Mouse (Mus musculus) midbrain, embryonic 12.5 days (tissue): ENCODE measurements around the gene Rimbp2. TPM values are rescaled to one million over a fixed set of nuclear protein-coding genes. Genes with fewer than 3 reads are reported as not detected.
"Not testable (repeated sequence)": the region's sequence is repeated elsewhere in the genome, so short reads cannot be mapped to it uniquely, and the experiment has no call there.

ENCODE experiments used
- ATAC-seq: fragments of 200-750 bp; cut with Nextera tagmentation; 2 replicates; pipeline ENCODE4 v1.8.0; 2017; ENCODE audit warnings: low read depth, moderate TSS enrichment, moderate library complexity; ENCODE audit not compliant: low FRiP score
- H3K27ac ChIP-seq: fragments of 300-500 bp; sonication (generic); replicated peaks from 2 replicates; pipeline ENCODE4 v1.5.1; 2016; ENCODE audit warnings: mild to moderate bottlenecking
- H3K27me3 ChIP-seq: fragments of 300-500 bp; sonication (generic); 2 replicates; pipeline ENCODE4 v1.6.1; 2016; ENCODE audit warnings: mild to moderate bottlenecking
- H3K36me3 ChIP-seq: fragments of 300-500 bp; sonication (generic); 2 replicates; pipeline ENCODE4 v1.6.1; 2016
- H3K4me1 ChIP-seq: fragments of 300-500 bp; sonication (generic); 2 replicates; pipeline ENCODE4 v1.6.1; 2016
- H3K4me2 ChIP-seq: fragments of 300-500 bp; sonication (generic); replicated peaks from 2 replicates; pipeline ENCODE4 v1.6.1; 2016; ENCODE audit warnings: mild to moderate bottlenecking, moderate library complexity
- H3K4me3 ChIP-seq: fragments of 300-500 bp; sonication (generic); 2 replicates; pipeline ENCODE4 v1.5.1; 2016; ENCODE audit warnings: mild to moderate bottlenecking
- H3K9ac ChIP-seq: fragments of 300-500 bp; sonication (generic); replicated peaks from 2 replicates; pipeline ENCODE4 v1.6.1; 2016; ENCODE audit warnings: mild to moderate bottlenecking, moderate library complexity
- H3K9me3 ChIP-seq: fragments of 300-500 bp; sonication (generic); 2 replicates; pipeline ENCODE4 v1.6.1; 2016; ENCODE audit warnings: mild to moderate bottlenecking
- WGBS: fragments of 180-500 bp; shearing (Covaris S2); methylation state at CpG from one replicate; pipeline ENCODE4 v1.1.7; 2016; 5-methylcytosine and 5-hydroxymethylcytosine counted together
- polyA plus RNA-seq: library from polyadenylated mRNA; unstranded; fragments of >200 nt; fragmentation: Nextera tagmentation; extraction: Ambion mirVana; gene quantifications from 2 replicates; pipeline ENCODE4 v1.2.1, GENCODE M21; 2016

Rimbp2 gene
- polyA plus RNA-seq, 1 experiment from 2014 or later = 1.9 TPM

DNA sequence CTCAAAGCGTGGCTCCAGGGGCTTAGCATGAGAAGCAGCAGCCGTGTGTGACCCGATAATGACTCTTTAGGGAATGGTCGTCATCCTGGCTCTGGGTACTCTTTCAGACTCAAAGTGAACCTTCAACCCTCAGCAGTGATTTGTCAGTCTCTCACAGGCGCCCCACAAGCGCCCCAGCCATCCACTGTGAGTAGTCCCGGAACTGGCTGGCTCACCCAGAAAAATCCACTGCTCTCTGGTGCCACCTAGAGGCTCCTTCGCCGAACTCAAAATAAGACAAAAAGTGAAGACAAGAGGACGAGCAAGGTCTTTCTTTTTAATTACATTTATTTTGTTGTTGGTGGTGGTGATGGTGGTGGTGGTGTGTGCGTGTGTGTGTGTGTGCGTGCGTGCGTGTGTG is 18.0 kb upstream of the Rimbp2 start:
- Histone ChIP-seq H3K36me3 (no peaks in the 10 kb centered on the region), H3K9ac (no peak overlapping the region), H3K27me3 (peaks cover 2% of the 10 kb centered on the region; the same call in 1 of the 2 replicates), H3K4me2 (peak overlapping the region; percentile 38), H3K9me3 (no peaks in the 10 kb centered on the region), H3K4me1 (0 out of 2 replicates have a peak, but pooled peaks cover 10% of the 10 kb centered on the region), H3K27ac (no peak overlapping the region), H3K4me3 (no peak overlapping the region)
- peak; percentile 52; the same call in 1 of the 2 replicates for ATAC-seq
- 17% methylated on average over 14 of the region's 14 CpGs for WGBS

DNA sequence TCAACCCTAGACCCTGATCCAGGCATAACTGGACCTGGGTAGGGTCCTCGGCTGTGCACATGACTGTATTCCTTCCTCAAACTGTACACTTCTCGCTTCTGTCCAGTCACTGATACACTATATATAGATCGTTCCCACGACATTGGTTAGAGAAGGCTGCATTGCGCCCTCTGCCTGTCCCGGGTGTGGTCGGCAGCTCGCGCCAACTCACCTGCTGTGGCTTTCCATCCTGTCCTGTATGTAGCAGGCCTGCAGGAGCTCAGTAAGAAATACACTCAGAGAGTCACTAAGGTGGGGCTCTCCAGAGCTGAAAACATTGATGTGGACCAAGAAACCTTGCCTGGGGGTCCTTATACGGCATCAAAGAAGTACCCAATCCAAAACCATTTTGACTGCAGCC is 17.6 kb upstream of the Rimbp2 start:
- Histone ChIP-seq H3K27ac (no peak overlapping the region), H3K27me3 (peaks cover 2% of the 10 kb centered on the region; the same call in 1 of the 2 replicates), H3K4me3 (no peak overlapping the region), H3K9me3 (no peaks in the 10 kb centered on the region), H3K4me2 (peak overlapping the region; percentile 38), H3K9ac (no peak overlapping the region), H3K4me1 (0 out of 2 replicates have a peak, but pooled peaks cover 5% of the 10 kb centered on the region), H3K36me3 (no peaks in the 10 kb centered on the region)
- no peak for ATAC-seq
- 73% methylated on average over 10 of the region's 10 CpGs for WGBS

DNA sequence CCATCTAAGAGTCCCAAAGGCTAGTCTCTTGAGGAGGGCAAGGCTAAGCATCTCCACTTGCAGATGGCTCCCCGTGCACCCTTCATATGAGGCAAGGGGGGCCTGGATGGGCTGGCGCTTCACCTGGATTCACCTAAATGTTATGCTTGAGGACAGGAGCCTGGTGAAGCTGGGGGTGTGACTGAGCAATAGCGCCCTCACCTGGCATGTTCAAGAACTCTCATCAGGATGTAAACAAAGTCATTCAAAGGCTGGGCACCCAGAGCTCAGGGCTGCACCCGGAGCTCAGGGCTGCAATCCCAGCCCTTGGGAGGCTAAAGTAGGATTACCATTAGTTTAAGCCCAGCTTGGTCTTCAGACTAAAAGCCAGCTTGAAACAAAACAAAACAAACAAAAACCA is 11.1 kb upstream of the Rimbp2 start:
- no peak for ATAC-seq
- WGBS = 45% methylated on average over 4 of the region's 4 CpGs
- H3K4me2 ChIP-seq = no peak overlapping the region

DNA sequence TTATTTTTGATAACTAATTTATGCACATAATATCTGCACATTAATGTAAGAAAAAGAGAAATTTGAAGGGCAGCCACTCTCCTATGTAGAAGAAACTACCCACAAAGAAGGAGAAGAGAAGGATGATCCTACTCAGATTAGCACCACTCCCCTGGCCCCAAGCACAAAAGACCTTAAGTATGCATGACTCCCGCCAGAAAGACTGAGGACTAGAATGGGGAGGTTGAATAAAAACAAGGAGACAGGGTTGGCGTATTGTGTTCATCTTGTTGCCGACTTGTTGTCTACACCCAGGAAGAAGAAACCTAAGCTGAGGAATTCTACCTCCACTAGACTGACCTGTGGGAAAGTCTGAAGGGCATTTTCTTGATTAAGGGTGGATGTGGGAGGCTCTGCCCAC is 5.6 kb upstream of the Rimbp2 start:
- Histone ChIP-seq H3K9ac (no peak overlapping the region), H3K27ac (no peak overlapping the region), H3K9me3 (peaks cover 16% of the 10 kb centered on the region; the same call in 1 of the 2 replicates), H3K4me2 (no peak overlapping the region), H3K4me1 (no peaks in the 10 kb centered on the region), H3K4me3 (no peak overlapping the region), H3K36me3 (no peaks in the 10 kb centered on the region), H3K27me3 (no peaks in the 10 kb centered on the region)
- 78% methylated on average over 3 of the region's 3 CpGs for WGBS
- no peak for ATAC-seq

More for the DNA sequence above, 11.1 kb upstream of the Rimbp2 start:
- H3K36me3 ChIP-seq = no peaks in the 10 kb centered on the region
- no peaks in the 10 kb centered on the region for H3K27me3 ChIP-seq
- H3K4me3 ChIP-seq = no peak overlapping the region
- peaks cover 10% of the 10 kb centered on the region; the same call in 1 of the 2 replicates for H3K9me3 ChIP-seq
- H3K9ac ChIP-seq = no peak overlapping the region
- no peak overlapping the region for H3K27ac ChIP-seq
- H3K4me1 ChIP-seq = no peaks in the 10 kb centered on the region

DNA sequence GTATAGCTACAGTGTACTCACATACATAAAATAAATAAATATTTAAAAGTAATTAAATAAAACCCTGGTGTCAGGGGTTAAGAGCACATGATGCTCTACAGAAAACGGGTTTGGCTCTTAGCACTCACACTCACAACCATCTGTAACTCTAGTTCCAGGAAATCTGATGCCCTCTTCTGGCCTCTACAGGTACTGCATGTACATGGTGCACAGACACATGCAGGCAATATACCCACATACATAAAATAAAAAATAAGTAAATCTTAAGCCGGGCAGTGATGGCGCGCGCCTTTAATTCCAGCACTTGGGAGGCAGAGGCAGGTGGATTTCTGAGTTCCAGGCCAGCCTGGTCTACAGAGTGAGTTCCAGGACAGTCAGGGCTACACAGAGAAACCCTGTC is 1.1 kb upstream of the Rimbp2 start:
- not testable (repeated sequence) for H3K27ac ChIP-seq, ATAC-seq, H3K9ac ChIP-seq, H3K4me3 ChIP-seq, H3K36me3 ChIP-seq, H3K4me2 ChIP-seq, H3K9me3 ChIP-seq
- Histone ChIP-seq H3K4me1 (peaks cover 21% of the 10 kb centered on the region), H3K27me3 (peaks cover 20% of the 10 kb centered on the region)
- 90% methylated on average over 5 of the region's 5 CpGs for WGBS

DNA sequence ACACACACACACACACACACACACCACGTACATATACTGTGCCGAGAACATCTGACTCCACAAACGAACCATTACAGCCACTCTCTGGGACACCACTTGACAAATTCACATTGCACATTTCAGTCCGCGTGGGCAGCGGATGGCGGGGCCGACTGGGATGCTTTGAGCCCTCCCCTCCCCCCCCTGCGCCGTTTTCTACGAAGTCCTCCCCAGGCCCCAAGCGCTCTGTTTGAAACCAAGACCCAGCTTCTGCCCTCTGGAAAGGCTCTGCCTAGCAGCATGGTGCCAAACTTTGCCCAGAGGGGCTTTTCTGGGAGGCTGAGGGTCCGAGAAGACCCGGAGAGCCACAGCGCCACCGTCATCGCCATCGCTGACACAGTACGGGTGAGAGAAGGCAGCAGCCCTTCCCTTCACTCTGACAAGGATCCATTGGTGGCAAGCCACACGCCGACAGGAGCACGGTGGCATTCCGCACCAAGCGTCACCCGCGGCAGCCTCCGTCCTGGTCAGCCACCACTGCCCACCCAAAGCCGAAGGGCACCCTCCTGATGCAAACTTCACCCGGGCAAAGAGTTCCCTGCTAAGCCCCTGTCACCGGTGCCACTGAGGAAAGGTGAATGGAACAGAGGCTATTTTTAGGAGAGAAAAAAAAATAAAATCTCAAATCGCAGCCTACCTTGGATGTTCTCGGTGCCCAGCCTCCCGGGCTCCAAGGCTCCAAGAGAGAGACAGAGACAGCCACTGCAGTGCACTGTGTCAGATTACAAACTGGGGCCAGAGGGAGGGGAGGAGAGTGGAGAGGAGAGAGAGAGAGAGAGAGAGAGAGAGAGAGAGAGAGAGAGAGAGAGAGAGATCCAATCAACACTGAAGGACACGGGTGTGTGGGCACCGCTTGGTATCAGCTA is 743 bp downstream of the Rimbp2 start:
- WGBS = under 1% methylated on average over 33 of the region's 35 CpGs
- Histone ChIP-seq H3K27me3 (peaks cover 20% of the 10 kb centered on the region), H3K9me3 (peaks cover 6% of the 10 kb centered on the region; the same call in 1 of the 2 replicates), H3K27ac (peak overlapping the region; percentile 70), H3K4me3 (peak overlapping the region; percentile 56), H3K9ac (peak overlapping the region; percentile 65), H3K36me3 (no peaks in the 10 kb centered on the region), H3K4me2 (peak overlapping the region; percentile 89), H3K4me1 (peaks cover 21% of the 10 kb centered on the region)
- peak; percentile 71 for ATAC-seq

DNA sequence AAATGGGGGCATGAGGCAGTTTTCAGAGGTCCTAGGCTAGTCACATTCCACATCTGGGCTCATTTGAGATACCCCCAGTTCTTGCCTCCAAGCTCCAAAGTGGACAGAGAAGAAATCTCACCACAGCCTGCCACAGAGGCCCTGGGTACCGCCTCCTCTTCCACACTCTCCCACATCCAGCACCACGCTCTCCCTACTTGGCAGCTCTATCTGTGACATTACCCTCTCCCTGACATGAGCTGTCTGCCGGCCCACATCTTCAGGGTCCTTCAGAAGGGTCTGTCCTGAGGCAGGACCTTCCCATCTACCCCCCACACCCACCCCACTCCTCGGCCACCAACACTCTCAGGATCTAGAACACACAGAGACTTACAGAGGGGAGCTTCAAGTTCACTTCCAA is 1.8 kb downstream of the Rimbp2 start:
- Histone ChIP-seq H3K27ac (no peak overlapping the region), H3K4me2 (peak overlapping the region; percentile 89), H3K36me3 (no peaks in the 10 kb centered on the region), H3K9ac (peak overlapping the region; percentile 65; the same call in 1 of the 2 replicates), H3K27me3 (peaks cover 20% of the 10 kb centered on the region), H3K4me3 (peak overlapping the region; percentile 56), H3K4me1 (peaks cover 21% of the 10 kb centered on the region), H3K9me3 (peaks cover 6% of the 10 kb centered on the region; the same call in 1 of the 2 replicates)
- WGBS = 45% methylated on average over 4 of the region's 4 CpGs
- ATAC-seq = no peak

DNA sequence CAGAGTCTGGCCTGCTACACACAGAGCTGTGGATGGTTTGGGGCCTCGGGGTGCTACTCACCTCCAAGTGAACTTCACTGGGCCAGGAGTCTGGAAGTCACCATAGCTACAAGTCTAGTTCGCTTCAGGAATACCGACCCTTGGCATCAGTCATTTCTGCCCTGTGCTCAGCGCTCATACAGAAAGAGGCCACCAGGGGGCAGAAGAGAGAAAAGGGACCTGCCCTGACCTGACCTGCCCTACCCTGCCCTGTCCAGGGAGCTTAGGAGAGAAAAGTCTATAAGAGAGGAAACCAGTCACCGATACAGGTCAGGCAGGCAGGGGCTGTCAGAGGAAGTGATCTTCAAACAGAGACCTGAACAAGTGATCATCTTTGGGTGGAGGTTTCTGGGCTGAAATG is 6.2 kb downstream of the Rimbp2 start:
- H3K4me3 ChIP-seq = no peak overlapping the region
- WGBS = 81% methylated on average over 5 of the region's 5 CpGs
- 0 out of 2 replicates have a peak, but pooled peaks cover 7% of the 10 kb centered on the region for H3K9me3 ChIP-seq
- H3K4me1 ChIP-seq = peaks cover 7% of the 10 kb centered on the region; the same call in 1 of the 2 replicates
- H3K4me2 ChIP-seq = no peak overlapping the region
- no peak overlapping the region for H3K9ac ChIP-seq
- no peaks in the 10 kb centered on the region for H3K36me3 ChIP-seq
- no peak overlapping the region for H3K27ac ChIP-seq
- no peak for ATAC-seq
- peaks cover 17% of the 10 kb centered on the region for H3K27me3 ChIP-seq

DNA sequence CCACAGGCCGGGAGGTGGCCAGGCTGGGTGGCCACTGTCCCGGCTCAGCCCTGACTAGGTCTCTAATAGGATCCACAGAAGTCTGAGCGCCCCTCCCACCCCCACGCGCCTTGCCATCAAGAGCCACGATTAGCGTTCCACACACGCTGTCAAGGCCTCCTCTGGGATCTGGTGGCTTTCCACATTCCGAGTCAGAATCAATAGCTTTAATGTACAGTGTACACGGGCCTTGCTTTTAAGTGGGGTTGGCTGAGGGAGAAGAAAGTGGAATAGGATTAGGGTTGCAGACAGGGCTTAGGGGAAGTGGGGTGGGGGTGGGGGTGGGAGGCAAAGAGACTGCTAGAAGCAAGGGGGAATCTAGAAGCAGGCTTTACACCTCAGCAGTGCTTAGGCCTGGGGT is 12.8 kb downstream of the Rimbp2 start:
- no peak overlapping the region for H3K27ac ChIP-seq
- ATAC-seq = no peak

DNA sequence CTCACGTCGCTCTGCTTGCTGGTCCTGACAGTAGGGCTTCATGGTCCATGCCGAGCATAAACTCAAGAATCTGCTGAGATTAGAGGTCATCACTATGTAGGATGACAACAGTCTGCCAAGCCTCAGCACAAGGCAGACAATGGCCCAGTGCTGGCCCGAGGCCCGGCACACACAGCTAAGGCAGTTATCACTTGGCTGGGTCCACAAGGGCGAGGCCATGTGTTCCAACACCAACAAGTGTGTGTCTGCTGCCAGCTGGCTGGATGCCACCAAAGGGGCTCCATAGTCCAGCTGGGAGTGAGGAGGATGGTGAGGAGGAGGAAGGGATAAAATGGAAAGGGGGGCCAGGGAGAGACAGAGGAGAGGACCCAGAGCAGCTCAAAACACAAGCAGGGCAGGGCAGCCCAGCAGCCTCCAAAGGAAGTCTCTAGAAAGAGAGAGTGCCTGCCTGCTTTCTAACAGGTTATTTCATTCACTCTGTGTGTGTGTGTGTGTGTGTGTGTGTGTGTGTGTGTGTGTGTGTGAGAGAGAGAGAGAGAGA is 17.9 kb downstream of the Rimbp2 start:
- Histone ChIP-seq H3K9me3 (no peaks in the 10 kb centered on the region), H3K4me1 (no peaks in the 10 kb centered on the region; the same call in 1 of the 2 replicates), H3K4me3 (no peak overlapping the region), H3K4me2 (no peak overlapping the region), H3K9ac (no peak overlapping the region), H3K36me3 (no peaks in the 10 kb centered on the region), H3K27ac (no peak overlapping the region), H3K27me3 (no peaks in the 10 kb centered on the region)
- no peak for ATAC-seq
- WGBS = 87% methylated on average over 6 of the region's 6 CpGs

More for the DNA sequence above, 12.8 kb downstream of the Rimbp2 start:
- no peaks in the 10 kb centered on the region for H3K9me3 ChIP-seq
- no peak overlapping the region for H3K9ac ChIP-seq
- H3K4me2 ChIP-seq = no peak overlapping the region
- no peaks in the 10 kb centered on the region; the same call in none of the 2 replicates for H3K4me1 ChIP-seq
- no peaks in the 10 kb centered on the region for H3K36me3 ChIP-seq
- 74% methylated on average over 10 of the region's 10 CpGs for WGBS
- no peak overlapping the region for H3K4me3 ChIP-seq
- H3K27me3 ChIP-seq = no peaks in the 10 kb centered on the region

DNA sequence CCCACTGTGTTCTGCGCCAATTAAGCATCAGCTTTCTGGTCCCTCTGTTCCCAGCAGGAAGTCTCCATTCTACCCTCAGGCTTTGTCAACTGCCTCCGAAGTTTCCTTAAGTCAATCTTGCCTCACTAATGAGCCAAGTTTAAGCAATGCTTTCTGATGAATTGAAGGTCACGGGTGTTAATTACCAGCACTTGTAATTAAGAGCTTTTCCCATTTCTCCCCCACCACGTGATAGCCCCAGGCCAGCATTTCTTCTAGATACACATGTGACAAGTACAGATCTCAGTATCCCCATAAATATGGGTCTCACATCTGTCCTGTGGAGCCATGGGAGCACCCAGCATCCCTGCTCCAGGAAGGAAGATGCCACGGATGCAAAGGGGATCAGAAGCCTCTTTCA is 20.5 kb downstream of the Rimbp2 start:
- Histone ChIP-seq H3K9ac (no peak overlapping the region), H3K27me3 (no peaks in the 10 kb centered on the region), H3K27ac (no peak overlapping the region), H3K36me3 (no peaks in the 10 kb centered on the region), H3K4me2 (no peak overlapping the region), H3K9me3 (no peaks in the 10 kb centered on the region), H3K4me1 (no peaks in the 10 kb centered on the region; the same call in 1 of the 2 replicates), H3K4me3 (no peak overlapping the region)
- 50% methylated on average over 5 of the region's 5 CpGs for WGBS
- ATAC-seq = no peak

DNA sequence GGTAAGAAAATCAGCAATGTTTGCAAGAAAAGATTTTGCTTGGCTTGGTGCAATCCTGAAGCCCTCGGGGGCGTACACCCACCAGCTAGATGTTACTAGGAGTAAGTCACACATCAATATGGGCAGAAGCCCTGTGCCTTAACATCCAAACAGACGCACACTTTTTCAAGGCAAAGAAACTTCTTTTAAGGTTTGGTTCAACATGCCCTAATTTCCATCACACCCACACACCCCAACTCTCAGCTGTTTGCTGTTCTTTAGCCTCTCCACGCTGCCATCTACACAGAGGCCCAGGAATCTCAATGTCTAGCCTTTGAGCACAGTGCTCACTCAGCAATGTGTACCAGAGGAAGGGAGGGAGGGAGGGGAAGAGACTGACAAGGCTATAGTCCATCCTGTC is 28.2 kb downstream of the Rimbp2 start:
- Histone ChIP-seq H3K4me2 (no peak overlapping the region), H3K4me1 (0 out of 2 replicates have a peak, but pooled peaks cover 4% of the 10 kb centered on the region), H3K27me3 (no peaks in the 10 kb centered on the region), H3K9me3 (no peaks in the 10 kb centered on the region), H3K36me3 (no peaks in the 10 kb centered on the region), H3K9ac (no peak overlapping the region), H3K27ac (no peak overlapping the region), H3K4me3 (no peak overlapping the region)
- ATAC-seq = no peak
- WGBS = 86% methylated on average over 4 of the region's 4 CpGs
